Mouse (Mus musculus): ENCODE results near the gene Dnm2.

DNA sequence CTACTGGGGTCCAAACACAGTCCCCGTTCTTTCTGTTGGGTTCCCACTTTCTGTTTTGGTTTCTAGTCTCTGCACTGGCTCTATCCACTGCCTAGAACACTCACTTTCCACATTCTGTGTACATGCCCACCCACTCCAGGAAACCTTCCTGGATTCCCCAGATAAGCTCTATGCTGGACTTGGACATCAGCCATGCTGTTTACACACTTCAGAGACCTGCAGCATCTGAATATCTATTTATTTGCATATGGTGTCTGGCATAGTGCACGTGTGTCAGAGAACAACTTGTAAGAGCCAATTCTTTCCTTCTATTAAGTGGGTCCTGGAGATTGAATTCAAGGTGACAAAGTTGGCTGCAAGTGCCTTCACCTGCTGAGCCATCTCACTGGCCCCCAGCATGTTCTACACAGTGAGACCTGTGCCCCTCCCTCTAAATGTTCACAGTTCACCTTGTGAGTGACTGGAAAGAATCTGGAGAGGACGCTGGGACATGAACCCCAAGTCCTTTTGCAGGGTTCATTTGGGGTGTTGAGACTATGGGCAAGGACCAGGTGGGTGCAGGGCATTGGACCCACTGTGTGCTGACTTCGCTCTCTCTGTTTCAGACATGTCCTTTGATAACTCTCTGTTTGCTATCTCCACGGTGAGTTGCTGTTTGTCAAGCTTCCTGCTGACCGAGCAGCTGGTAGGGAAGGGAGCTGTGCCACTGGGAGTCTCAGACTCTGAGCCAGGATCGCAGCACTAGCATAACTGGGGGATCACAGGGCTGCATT is 115.5 kb downstream of the Dnm2 start:
- no peak for TF ChIP-seq EP300 (IDR thresholded peaks at IDR 0.05)
- TF ChIP-seq CTCF (IDR thresholded peaks at IDR 0.05) = no peak

Measured in lung, postnatal 0 days (tissue).